Mouse (Mus musculus): Measurements from ENCODE around the gene Hinfp. TPM values are rescaled to one million over a fixed set of nuclear protein-coding genes. Genes with fewer than 3 reads are reported as not detected.

Hinfp gene
- polyA plus RNA-seq, 1 experiment from 2014 or later: 21.2 TPM

DNA sequence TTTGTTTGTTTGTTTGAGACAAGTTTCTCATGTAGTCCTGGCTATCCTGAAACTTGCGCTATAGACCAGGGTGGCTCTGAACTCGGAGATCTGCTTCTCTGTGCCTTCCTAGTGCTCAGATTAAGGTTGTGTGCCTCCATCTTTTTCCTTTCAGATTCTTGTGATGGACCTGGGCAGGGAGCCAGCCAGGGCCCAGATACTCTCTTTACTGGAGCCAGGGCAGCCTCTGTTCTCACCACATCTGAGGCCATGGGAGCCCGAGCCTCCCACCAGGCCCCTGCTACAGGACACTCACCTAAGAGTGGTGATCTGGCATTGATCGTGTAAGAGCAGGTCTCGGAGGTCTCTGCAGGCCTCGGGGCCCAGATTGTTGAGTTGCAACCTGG is 50.3 kb downstream of the Hinfp start:
- Histone ChIP-seq H3K36me3 (ENCODE audit: control insufficient read depth, insufficient read depth, low read length) (no peaks in the 10 kb centered on the region), H3K9me3 (replicated peaks; ENCODE audit: control insufficient read depth, low read length) (no peaks in the 10 kb centered on the region), H3K4me2 (ENCODE audit: low read depth, low read length) (no peak overlapping the region), H3K9ac (ENCODE audit: low read length) (no peak overlapping the region), H3K4me1 (ENCODE audit: control insufficient read depth, insufficient read depth, low read length) (no peaks in the 10 kb centered on the region), H3K4me3 (replicated peaks; ENCODE audit: low read length) (no peak overlapping the region), H3K27me3 (ENCODE audit: control insufficient read depth, insufficient read depth, low read length) (no peaks in the 10 kb centered on the region), H3K27ac (ENCODE audit: low read length) (no peak overlapping the region)
- ATAC-seq (ENCODE audit: insufficient read depth, low FRiP score): no peak
- 68% methylated on average over 6 of the region's 6 CpGs for WGBS

DNA sequence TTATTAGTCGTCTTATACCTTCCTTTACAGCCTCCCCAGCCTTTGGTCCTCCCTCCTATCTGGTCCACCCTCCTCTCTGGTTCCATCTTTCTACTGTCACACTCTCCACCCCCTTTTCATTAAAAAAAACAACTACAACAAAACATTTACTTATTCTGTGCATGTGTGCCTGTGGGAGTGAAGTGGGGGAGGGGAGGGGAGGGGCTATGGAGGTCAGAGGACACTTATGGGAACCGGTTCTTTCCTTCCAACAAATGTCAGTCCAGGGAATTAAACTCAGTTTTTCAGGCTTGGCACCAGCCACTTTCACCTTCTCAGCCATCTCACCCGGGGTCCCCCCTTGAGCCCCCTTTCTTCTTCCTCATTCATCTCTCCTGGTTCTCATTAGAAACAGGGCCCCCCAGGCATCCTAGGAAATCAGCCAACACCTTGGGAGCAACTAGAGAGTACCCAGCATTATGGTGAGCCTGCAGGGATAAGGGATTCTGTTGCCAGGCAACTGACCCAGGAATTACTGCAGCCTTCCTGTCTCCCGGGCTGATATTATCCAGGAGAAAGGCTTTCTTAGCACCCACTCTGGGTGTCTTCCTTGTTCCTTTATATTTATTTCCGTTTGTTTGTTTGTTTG is 50.8 kb downstream of the Hinfp start:
- H3K4me3 ChIP-seq (replicated peaks; ENCODE audit: low read length): no peak overlapping the region
- no peak for ATAC-seq (ENCODE audit: insufficient read depth, low FRiP score)
- H3K36me3 ChIP-seq (ENCODE audit: control insufficient read depth, insufficient read depth, low read length): no peaks in the 10 kb centered on the region
- H3K9ac ChIP-seq (ENCODE audit: low read length): no peak overlapping the region
- no peaks in the 10 kb centered on the region for H3K9me3 ChIP-seq (replicated peaks; ENCODE audit: control insufficient read depth, low read length)
- H3K27ac ChIP-seq (ENCODE audit: low read length): no peak overlapping the region
- H3K4me1 ChIP-seq (ENCODE audit: control insufficient read depth, insufficient read depth, low read length): no peaks in the 10 kb centered on the region
- H3K4me2 ChIP-seq (ENCODE audit: low read depth, low read length): no peak overlapping the region
- no peaks in the 10 kb centered on the region for H3K27me3 ChIP-seq (ENCODE audit: control insufficient read depth, insufficient read depth, low read length)
- WGBS: 19% methylated on average over 5 of the region's 5 CpGs

DNA sequence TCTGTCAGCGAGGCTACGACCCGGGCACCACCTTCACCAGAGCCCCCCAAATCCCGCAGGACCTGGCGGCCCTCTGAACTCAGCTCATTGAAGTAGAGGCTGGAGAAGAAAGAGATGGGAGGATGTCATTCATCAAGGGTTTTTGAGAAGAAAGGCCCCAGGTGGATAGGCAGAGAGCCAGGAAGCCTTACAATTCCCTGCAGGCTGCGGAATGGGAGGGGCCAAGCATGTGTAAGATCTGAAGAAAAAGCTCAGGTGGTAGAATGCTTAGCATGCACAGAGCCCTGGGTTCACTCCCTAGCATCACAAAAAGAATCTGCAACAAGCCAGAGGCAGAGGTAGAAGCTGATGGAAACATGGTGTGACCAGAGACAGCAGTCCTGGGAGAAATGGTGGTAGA is 52.0 kb downstream of the Hinfp start:
- Histone ChIP-seq H3K4me2 (ENCODE audit: low read depth, low read length) (no peak overlapping the region), H3K36me3 (ENCODE audit: control insufficient read depth, insufficient read depth, low read length) (no peaks in the 10 kb centered on the region), H3K4me3 (replicated peaks; ENCODE audit: low read length) (no peak overlapping the region), H3K9me3 (replicated peaks; ENCODE audit: control insufficient read depth, low read length) (no peaks in the 10 kb centered on the region), H3K9ac (ENCODE audit: low read length) (no peak overlapping the region), H3K27ac (ENCODE audit: low read length) (no peak overlapping the region), H3K4me1 (ENCODE audit: control insufficient read depth, insufficient read depth, low read length) (no peaks in the 10 kb centered on the region), H3K27me3 (ENCODE audit: control insufficient read depth, insufficient read depth, low read length) (no peaks in the 10 kb centered on the region)
- no peak for ATAC-seq (ENCODE audit: insufficient read depth, low FRiP score)
- WGBS: 72% methylated on average over 6 of the region's 6 CpGs

DNA sequence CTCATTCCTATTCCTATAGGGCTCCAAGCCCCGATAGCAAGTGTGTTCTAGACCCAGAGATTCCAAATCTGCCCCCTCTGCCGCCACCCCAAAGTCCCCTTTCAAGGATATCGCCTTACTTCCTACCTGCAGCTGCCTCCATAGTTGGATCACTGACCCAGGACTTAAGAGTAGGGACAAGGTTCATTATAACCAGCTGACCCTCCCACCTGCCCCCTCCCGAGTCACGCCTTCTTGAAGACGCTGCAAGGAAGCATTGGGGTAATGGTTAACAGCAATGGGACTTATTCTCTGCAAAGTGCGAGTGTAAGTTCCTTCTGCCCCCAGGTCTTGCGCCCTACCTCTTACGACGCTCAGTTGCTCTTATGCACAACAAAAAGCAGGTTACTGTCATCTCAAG is 54.2 kb downstream of the Hinfp start, which contains the start of gene Pdzd3:
Gene Pdzd3 (minus strand): TSS at position 158 of the 400 bp plus-strand sequence.
- ATAC-seq (ENCODE audit: insufficient read depth, low FRiP score): no peak
- H3K27ac ChIP-seq (ENCODE audit: low read length): no peak within 1 kb of the TSS
- H3K27me3 ChIP-seq (ENCODE audit: control insufficient read depth, insufficient read depth, low read length): no peaks in the 10 kb centered on the region
- H3K4me3 ChIP-seq (replicated peaks; ENCODE audit: low read length): no peak within 1 kb of the TSS
- H3K4me1 ChIP-seq (ENCODE audit: control insufficient read depth, insufficient read depth, low read length): no peaks in the 10 kb centered on the region
- H3K36me3 ChIP-seq (ENCODE audit: control insufficient read depth, insufficient read depth, low read length): no peaks in the 10 kb centered on the region
- H3K4me2 ChIP-seq (ENCODE audit: low read depth, low read length): no peak within 1 kb of the TSS
- no peak within 1 kb of the TSS for H3K9ac ChIP-seq (ENCODE audit: low read length)
- no peaks in the 10 kb centered on the region for H3K9me3 ChIP-seq (replicated peaks; ENCODE audit: control insufficient read depth, low read length)
- 63% methylated on average over 10 of the region's 10 CpGs for WGBS

DNA sequence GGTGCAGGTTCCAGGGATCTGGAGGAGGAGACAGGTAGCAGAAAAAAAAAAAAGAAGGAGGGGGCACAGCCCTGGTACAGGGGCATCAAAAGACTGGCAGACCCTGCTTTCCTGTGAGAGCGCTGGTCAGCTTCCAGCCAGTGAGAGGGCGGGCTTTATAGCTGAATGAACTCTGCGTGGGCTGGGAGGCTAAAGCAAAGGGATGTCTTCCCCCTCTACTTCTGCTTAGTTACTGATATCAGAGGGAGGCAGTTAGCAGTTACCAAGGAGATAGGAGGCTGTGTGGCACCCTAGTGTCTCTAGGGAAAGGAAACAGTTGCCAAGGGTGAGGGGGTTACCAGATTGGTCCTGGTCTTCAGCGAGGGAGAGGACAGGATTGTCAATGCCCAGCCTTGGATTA is 55.0 kb downstream of the Hinfp start:
- H3K9me3 ChIP-seq (replicated peaks; ENCODE audit: control insufficient read depth, low read length): no peaks in the 10 kb centered on the region
- H3K27me3 ChIP-seq (ENCODE audit: control insufficient read depth, insufficient read depth, low read length): no peaks in the 10 kb centered on the region
- 63% methylated on average over 4 of the region's 4 CpGs for WGBS
- H3K4me2 ChIP-seq (ENCODE audit: low read depth, low read length): no peak overlapping the region
- H3K4me1 ChIP-seq (ENCODE audit: control insufficient read depth, insufficient read depth, low read length): no peaks in the 10 kb centered on the region
- H3K36me3 ChIP-seq (ENCODE audit: control insufficient read depth, insufficient read depth, low read length): no peaks in the 10 kb centered on the region
- no peak overlapping the region for H3K4me3 ChIP-seq (replicated peaks; ENCODE audit: low read length)
- H3K9ac ChIP-seq (ENCODE audit: low read length): no peak overlapping the region
- no peak for ATAC-seq (ENCODE audit: insufficient read depth, low FRiP score)
- H3K27ac ChIP-seq (ENCODE audit: low read length): no peak overlapping the region

DNA sequence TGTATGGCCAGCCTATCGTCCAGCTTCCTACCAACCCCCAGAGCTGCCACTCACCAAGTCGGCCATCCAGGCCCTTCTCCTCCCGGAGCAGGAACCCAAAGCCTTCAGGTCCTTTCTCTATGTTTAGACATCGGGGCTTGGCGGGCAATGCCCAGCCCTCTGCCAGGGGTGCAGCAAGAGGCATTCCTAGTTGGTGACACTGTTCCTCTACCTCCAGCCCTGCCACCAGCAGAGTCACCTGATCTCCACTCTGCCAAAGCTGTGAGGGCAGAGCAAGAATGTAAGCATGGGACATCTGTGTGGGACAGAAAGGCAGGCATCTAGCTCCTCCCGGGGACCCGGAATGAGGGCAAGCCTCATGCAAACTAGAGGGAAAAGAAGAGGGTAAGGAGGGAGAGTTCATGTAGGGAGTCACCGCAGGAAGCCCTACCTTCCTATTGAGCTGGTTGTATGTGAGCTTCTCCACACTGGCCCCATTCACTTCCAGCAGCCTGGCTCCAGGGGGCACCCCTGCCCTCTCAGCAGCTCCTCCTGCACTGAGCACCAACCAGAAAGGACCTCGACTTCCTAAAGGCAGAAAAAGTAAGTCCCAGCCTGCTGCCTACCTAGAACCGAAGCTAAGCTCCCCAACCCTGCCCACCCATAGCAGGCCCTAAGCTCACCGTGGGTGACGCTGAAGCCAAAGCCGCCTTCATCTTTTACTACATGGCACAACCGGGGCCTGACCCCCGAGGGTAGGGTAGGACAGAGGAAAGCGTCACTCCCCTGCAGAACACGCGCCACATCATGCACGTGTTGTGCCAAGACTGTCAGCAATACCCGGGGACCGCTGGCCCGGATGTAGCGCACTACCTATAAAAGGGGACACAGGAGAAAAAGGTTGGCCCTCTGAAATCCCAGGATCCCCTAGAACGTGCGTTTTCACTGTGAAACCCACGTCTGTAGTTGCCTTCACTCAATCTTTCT is 56.0 kb downstream of the Hinfp start:
- Histone ChIP-seq H3K4me2 (ENCODE audit: low read depth, low read length) (peak overlapping the region; percentile 35; the same call in 1 of the 2 replicates), H3K36me3 (ENCODE audit: control insufficient read depth, insufficient read depth, low read length) (no peaks in the 10 kb centered on the region), H3K4me3 (replicated peaks; ENCODE audit: low read length) (no peak overlapping the region), H3K27ac (ENCODE audit: low read length) (no peak overlapping the region), H3K9me3 (replicated peaks; ENCODE audit: control insufficient read depth, low read length) (no peaks in the 10 kb centered on the region), H3K4me1 (ENCODE audit: control insufficient read depth, insufficient read depth, low read length) (no peaks in the 10 kb centered on the region), H3K27me3 (ENCODE audit: control insufficient read depth, insufficient read depth, low read length) (no peaks in the 10 kb centered on the region), H3K9ac (ENCODE audit: low read length) (peak overlapping the region; percentile 54)
- peak; percentile 81 for ATAC-seq (ENCODE audit: insufficient read depth, low FRiP score)
- 38% methylated on average over 26 of the region's 26 CpGs for WGBS

DNA sequence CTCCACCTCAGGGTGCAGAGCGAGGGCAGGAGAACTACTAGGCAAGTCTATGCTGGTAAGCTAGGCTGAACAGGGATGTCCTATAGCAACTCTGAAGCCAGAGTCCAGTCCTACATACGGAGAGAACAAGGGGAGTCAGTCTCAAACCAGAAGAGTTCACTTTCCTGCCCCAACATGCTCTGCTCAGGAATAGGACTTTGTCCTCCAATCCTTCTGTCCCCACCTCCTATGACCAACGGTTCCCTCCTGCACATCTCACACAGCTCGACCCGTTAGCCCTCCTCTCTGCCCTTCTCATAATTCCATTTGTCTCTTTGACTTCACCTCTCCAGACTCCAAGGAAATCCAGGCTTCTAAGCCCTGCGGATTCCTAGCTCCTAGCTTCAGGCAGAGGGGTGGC is 57.6 kb downstream of the Hinfp start:
- WGBS: 73% methylated on average over 6 of the region's 6 CpGs
- Histone ChIP-seq H3K36me3 (ENCODE audit: control insufficient read depth, insufficient read depth, low read length) (no peaks in the 10 kb centered on the region), H3K4me1 (ENCODE audit: control insufficient read depth, insufficient read depth, low read length) (no peaks in the 10 kb centered on the region), H3K4me3 (replicated peaks; ENCODE audit: low read length) (no peak overlapping the region), H3K27ac (ENCODE audit: low read length) (no peak overlapping the region), H3K4me2 (ENCODE audit: low read depth, low read length) (no peak overlapping the region), H3K9me3 (replicated peaks; ENCODE audit: control insufficient read depth, low read length) (no peaks in the 10 kb centered on the region), H3K27me3 (ENCODE audit: control insufficient read depth, insufficient read depth, low read length) (no peaks in the 10 kb centered on the region), H3K9ac (ENCODE audit: low read length) (no peak overlapping the region)
- no peak for ATAC-seq (ENCODE audit: insufficient read depth, low FRiP score)

DNA sequence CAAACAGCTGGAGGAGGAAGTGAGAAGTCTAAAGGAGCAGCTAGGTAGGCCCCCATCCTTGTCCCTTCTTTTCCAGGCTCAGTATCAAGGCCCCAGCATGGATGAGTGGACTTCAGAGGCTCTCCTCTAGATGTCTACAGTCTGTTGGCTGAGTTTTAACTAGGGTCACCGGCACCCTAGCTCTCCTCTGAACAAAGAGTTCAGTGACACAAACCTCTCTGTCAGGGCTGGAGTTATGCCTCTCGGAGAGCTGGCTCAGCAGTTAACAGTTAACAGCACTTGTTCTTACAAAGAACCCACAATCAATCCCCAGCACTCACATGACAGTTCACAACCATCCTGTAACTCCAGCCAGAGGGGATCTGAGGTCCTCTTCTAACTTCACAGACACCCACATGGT is 61.9 kb downstream of the Hinfp start:
- H3K9me3 ChIP-seq (replicated peaks; ENCODE audit: control insufficient read depth, low read length): no peaks in the 10 kb centered on the region
- peaks cover 5% of the 10 kb centered on the region; the same call in 1 of the 2 replicates for H3K4me1 ChIP-seq (ENCODE audit: control insufficient read depth, insufficient read depth, low read length)
- no peaks in the 10 kb centered on the region for H3K27me3 ChIP-seq (ENCODE audit: control insufficient read depth, insufficient read depth, low read length)
- 50% methylated on average over 2 of the region's 2 CpGs for WGBS
- no peak overlapping the region for H3K4me3 ChIP-seq (replicated peaks; ENCODE audit: low read length)
- H3K36me3 ChIP-seq (ENCODE audit: control insufficient read depth, insufficient read depth, low read length): no peaks in the 10 kb centered on the region
- no peak overlapping the region for H3K27ac ChIP-seq (ENCODE audit: low read length)
- H3K4me2 ChIP-seq (ENCODE audit: low read depth, low read length): no peak overlapping the region
- ATAC-seq (ENCODE audit: insufficient read depth, low FRiP score): no peak
- no peak overlapping the region for H3K9ac ChIP-seq (ENCODE audit: low read length)
